Mouse (Mus musculus): Measurements from ENCODE around the gene Atp6v0a4. TPM values are rescaled to one million over a fixed set of nuclear protein-coding genes. Genes with fewer than 3 reads are reported as not detected.

The Atp6v0a4 gene
- total RNA-seq, 2 experiments from 2014 or later = 1.4 to 2.0 TPM

GRCm38 (mm10) chr6:38021406-38021805, 103.0 kb downstream of the Atp6v0a4 start:
- DNase-seq (ENCODE audit: low spot score in 2 of 2) = no peak

GRCm38 (mm10) chr6:38012829-38013228, 111.6 kb downstream of the Atp6v0a4 start:
- DNase-seq (ENCODE audit: low spot score in 2 of 2) = no peak

- DNase-seq (ENCODE audit: low spot score in 2 of 2) = peak; percentile 54 to 64
Measured at GRCm38 (mm10) chr6:38007459-38007858, 116.9 kb downstream of the Atp6v0a4 start.

Other genes starting within 250 kb of the Atp6v0a4 start
- not detected for gene Svopl, start 77.6 kb downstream of the Atp6v0a4 start, total RNA-seq (2021)
- gene Tmem213, start 15.3 kb downstream of the Atp6v0a4 start, total RNA-seq (2021) = not detected
- gene D630045J12Rik, start 129.4 kb upstream of the Atp6v0a4 start, total RNA-seq (2021) = 10 to 100 TPM; 38.0 to 38.3 TPM
- 1 to 10 TPM; 3.1 to 3.5 TPM for gene Zc3hav1l, start 174.7 kb upstream of the Atp6v0a4 start, total RNA-seq (2021)
- gene Zc3hav1, start 230.0 kb upstream of the Atp6v0a4 start, total RNA-seq (2021) = 1 to 10 TPM; 4.6 to 4.9 TPM